Mouse (Mus musculus): ENCODE measurements around the gene Ccdc182. TPM values are rescaled to one million over a fixed set of nuclear protein-coding genes. Genes with fewer than 3 reads are reported as not detected.

Gene Ccdc182
- polyA plus RNA-seq, 1 experiment: not detected

GRCm38 (mm10) chr11:88307616-88308543 lies 14.0 kb downstream of the Ccdc182 start:
- Histone ChIP-seq H3K4me1 (ENCODE audit: control insufficient read depth, insufficient read depth, insufficient read length) (no peaks in the 10 kb centered on the region), H3K27me3 (ENCODE audit: control insufficient read depth, insufficient read depth, low read length) (no peaks in the 10 kb centered on the region), H3K27ac (ENCODE audit: insufficient read depth, low read length) (no peak overlapping the region), H3K36me3 (ENCODE audit: control insufficient read depth, insufficient read depth, low read length) (no peaks in the 10 kb centered on the region), H3K4me3 (ENCODE audit: extremely low read depth, insufficient read depth, insufficient read length) (no peak overlapping the region)
- DNase-seq (ENCODE audit: low read depth in 1 of 2, low spot score in 2 of 2): no peak
- no peak for TF ChIP-seq POLR2A (IDR thresholded peaks at IDR 0.05; ENCODE audit: low read depth, low read length)
- TF ChIP-seq CTCF (IDR thresholded peaks at IDR 0.05; ENCODE audit: extremely low read depth, insufficient read depth, insufficient read length, insufficient replicate concordance): no peak
- WGBS: 85% methylated on average over 14 of the region's 14 CpGs

- no peak for DNase-seq (ENCODE audit: low read depth in 1 of 2, low spot score in 2 of 2)
- Histone ChIP-seq H3K27me3 (ENCODE audit: control insufficient read depth, insufficient read depth, low read length) (no peaks in the 10 kb centered on the region), H3K4me3 (ENCODE audit: extremely low read depth, insufficient read depth, insufficient read length) (no peak overlapping the region), H3K36me3 (ENCODE audit: control insufficient read depth, insufficient read depth, low read length) (no peaks in the 10 kb centered on the region), H3K4me1 (ENCODE audit: control insufficient read depth, insufficient read depth, insufficient read length) (no peaks in the 10 kb centered on the region), H3K27ac (ENCODE audit: insufficient read depth, low read length) (no peak overlapping the region)
- WGBS: 85% methylated on average over 10 of the region's 10 CpGs
- no peak for TF ChIP-seq CTCF (IDR thresholded peaks at IDR 0.05; ENCODE audit: extremely low read depth, insufficient read depth, insufficient read length, insufficient replicate concordance)
- TF ChIP-seq POLR2A (IDR thresholded peaks at IDR 0.05; ENCODE audit: low read depth, low read length): no peak
Observed at GRCm38 (mm10) chr11:88309059-88309700, 15.3 kb downstream of the Ccdc182 start.

- no peak for TF ChIP-seq CTCF (IDR thresholded peaks at IDR 0.05; ENCODE audit: extremely low read depth, insufficient read depth, insufficient read length, insufficient replicate concordance)
- TF ChIP-seq POLR2A (IDR thresholded peaks at IDR 0.05; ENCODE audit: low read depth, low read length): no peak
- Histone ChIP-seq H3K27ac (ENCODE audit: insufficient read depth, low read length) (no peak overlapping the region), H3K4me3 (ENCODE audit: extremely low read depth, insufficient read depth, insufficient read length) (no peak overlapping the region), H3K4me1 (ENCODE audit: control insufficient read depth, insufficient read depth, insufficient read length) (no peaks in the 10 kb centered on the region), H3K36me3 (ENCODE audit: control insufficient read depth, insufficient read depth, low read length) (no peaks in the 10 kb centered on the region), H3K27me3 (ENCODE audit: control insufficient read depth, insufficient read depth, low read length) (no peaks in the 10 kb centered on the region)
- WGBS: 85% methylated on average over 6 of the region's 6 CpGs
- no peak for DNase-seq (ENCODE audit: low read depth in 1 of 2, low spot score in 2 of 2)
Observed at GRCm38 (mm10) chr11:88310773-88311172, 16.9 kb downstream of the Ccdc182 start.

- Histone ChIP-seq H3K27ac (ENCODE audit: insufficient read depth, low read length) (no peak overlapping the region), H3K4me3 (ENCODE audit: extremely low read depth, insufficient read depth, insufficient read length) (no peak overlapping the region), H3K27me3 (ENCODE audit: control insufficient read depth, insufficient read depth, low read length) (no peaks in the 10 kb centered on the region), H3K4me1 (ENCODE audit: control insufficient read depth, insufficient read depth, insufficient read length) (no peaks in the 10 kb centered on the region), H3K36me3 (ENCODE audit: control insufficient read depth, insufficient read depth, low read length) (no peaks in the 10 kb centered on the region)
- no peak for DNase-seq (ENCODE audit: low read depth in 1 of 2, low spot score in 2 of 2)
- 84% methylated on average over 7 of the region's 7 CpGs for WGBS
- no peak for TF ChIP-seq POLR2A (IDR thresholded peaks at IDR 0.05; ENCODE audit: low read depth, low read length)
Observed at GRCm38 (mm10) chr11:88311606-88312005, 17.7 kb downstream of the Ccdc182 start.

GRCm38 (mm10) chr11:88313512-88313911 lies 19.7 kb downstream of the Ccdc182 start:
- no peak for TF ChIP-seq POLR2A (IDR thresholded peaks at IDR 0.05; ENCODE audit: low read depth, low read length)
- TF ChIP-seq CTCF (IDR thresholded peaks at IDR 0.05; ENCODE audit: extremely low read depth, insufficient read depth, insufficient read length, insufficient replicate concordance): no peak
- no peaks in the 10 kb centered on the region for H3K27me3 ChIP-seq (ENCODE audit: control insufficient read depth, insufficient read depth, low read length)
- WGBS: 43% methylated on average over 8 of the region's 8 CpGs
- no peak for DNase-seq (ENCODE audit: low read depth in 1 of 2, low spot score in 2 of 2)
- H3K27ac ChIP-seq (ENCODE audit: insufficient read depth, low read length): no peak overlapping the region
- H3K4me3 ChIP-seq (ENCODE audit: extremely low read depth, insufficient read depth, insufficient read length): no peak overlapping the region
- no peaks in the 10 kb centered on the region for H3K36me3 ChIP-seq (ENCODE audit: control insufficient read depth, insufficient read depth, low read length)
- H3K4me1 ChIP-seq (ENCODE audit: control insufficient read depth, insufficient read depth, insufficient read length): no peaks in the 10 kb centered on the region

GRCm38 (mm10) chr11:88314471-88314870 lies 20.6 kb downstream of the Ccdc182 start:
- no peak overlapping the region for H3K4me3 ChIP-seq (ENCODE audit: extremely low read depth, insufficient read depth, insufficient read length)
- no peaks in the 10 kb centered on the region for H3K36me3 ChIP-seq (ENCODE audit: control insufficient read depth, insufficient read depth, low read length)
- WGBS: 63% methylated on average over 6 of the region's 6 CpGs
- no peaks in the 10 kb centered on the region for H3K4me1 ChIP-seq (ENCODE audit: control insufficient read depth, insufficient read depth, insufficient read length)
- TF ChIP-seq POLR2A (IDR thresholded peaks at IDR 0.05; ENCODE audit: low read depth, low read length): no peak
- TF ChIP-seq CTCF (IDR thresholded peaks at IDR 0.05; ENCODE audit: extremely low read depth, insufficient read depth, insufficient read length, insufficient replicate concordance): no peak
- H3K27ac ChIP-seq (ENCODE audit: insufficient read depth, low read length): no peak overlapping the region
- no peak for DNase-seq (ENCODE audit: low read depth in 1 of 2, low spot score in 2 of 2)
- H3K27me3 ChIP-seq (ENCODE audit: control insufficient read depth, insufficient read depth, low read length): no peaks in the 10 kb centered on the region

GRCm38 (mm10) chr11:88315393-88315792 lies 21.5 kb downstream of the Ccdc182 start:
- DNase-seq (ENCODE audit: low read depth in 1 of 2, low spot score in 2 of 2): no peak
- TF ChIP-seq POLR2A (IDR thresholded peaks at IDR 0.05; ENCODE audit: low read depth, low read length) (no peak), CTCF (IDR thresholded peaks at IDR 0.05; ENCODE audit: extremely low read depth, insufficient read depth, insufficient read length, insufficient replicate concordance) (no peak)
- Histone ChIP-seq H3K4me1 (ENCODE audit: control insufficient read depth, insufficient read depth, insufficient read length) (no peaks in the 10 kb centered on the region), H3K27ac (ENCODE audit: insufficient read depth, low read length) (no peak overlapping the region), H3K36me3 (ENCODE audit: control insufficient read depth, insufficient read depth, low read length) (no peaks in the 10 kb centered on the region), H3K4me3 (ENCODE audit: extremely low read depth, insufficient read depth, insufficient read length) (no peak overlapping the region), H3K27me3 (ENCODE audit: control insufficient read depth, insufficient read depth, low read length) (no peaks in the 10 kb centered on the region)
- 58% methylated on average over 5 of the region's 5 CpGs for WGBS
